Mouse (Mus musculus) liver, adult 2 months (tissue): ENCODE measurements at regions not wholly inside any gene's neighbourhood (a gene's known extent, or its start where the extent isn't known, plus 50 kb on each side); places are given as distances from the start of the nearest gene placed in this dataset.

ENCODE experiments used
- CTCF ChIP-seq: fragments of 200-500 bp; IDR thresholded peaks from 2 replicates; pipeline ENCODE4 v1.5.1; 2011; ENCODE audit warnings: low read depth, low read length, control low read depth
- POLR2A ChIP-seq: fragments of 200-500 bp; IDR thresholded peaks from 2 replicates; pipeline ENCODE4 v1.6.1; 2011; ENCODE audit warnings: low read length, control low read depth; ENCODE audit not compliant: insufficient read depth; ENCODE audit errors: extremely low read depth

DNA sequence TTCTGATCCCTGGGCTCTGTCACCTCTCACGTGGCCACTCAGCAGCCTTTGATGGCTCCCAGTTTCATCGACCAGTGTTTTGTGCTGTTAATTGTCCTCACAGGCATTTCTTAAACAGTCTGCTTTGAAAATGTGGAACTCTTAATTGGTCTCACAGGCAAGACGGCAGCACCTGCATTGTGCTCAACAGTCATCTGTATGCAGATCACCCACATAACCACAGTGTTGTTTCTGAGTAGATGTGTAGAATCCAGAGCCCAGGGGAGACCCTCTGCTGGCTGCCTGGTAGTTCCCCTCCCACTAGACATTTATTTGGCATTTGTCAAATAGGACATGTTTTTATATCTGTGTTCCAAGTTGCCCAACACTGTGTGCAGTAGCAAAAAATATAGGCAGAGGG, 304.3 kb downstream of the Nucb2 start:
- no peak for TF ChIP-seq POLR2A
- no peak for TF ChIP-seq CTCF
